Mouse (Mus musculus) embryonic fibroblast, embryonic 13.5 days (primary cell): Measurements from ENCODE around the gene Oprm1.

Experiments used
- CTCF ChIP-seq: IDR thresholded peaks from 2 replicates; pipeline ENCODE4 v1.5.1; 2011; ENCODE audit warnings: mild to moderate bottlenecking, control low read depth, low read length, moderate library complexity, borderline replicate concordance; ENCODE audit not compliant: insufficient read depth
- POLR2A ChIP-seq: IDR thresholded peaks from 2 replicates; pipeline ENCODE4 v1.6.1; 2011; ENCODE audit warnings: low read depth, mild to moderate bottlenecking, control low read depth, low read length, moderate library complexity

- no peak for TF ChIP-seq CTCF
- no peak for TF ChIP-seq POLR2A
These were observed 83.9 kb downstream of the Oprm1 start for GRCm38 (mm10) chr10:6842225-6842624.
